Mouse (Mus musculus) heart, postnatal 0 days (tissue): ENCODE results near the gene Dhx29.

Source experiments
- CTCF ChIP-seq: IDR thresholded peaks from 2 replicates; pipeline ENCODE4 v1.5.1; 2016; ENCODE audit warnings: antibody characterized with exemption, control low read depth, low read depth
- EP300 ChIP-seq: IDR thresholded peaks from 2 replicates; pipeline ENCODE4 v1.6.1; 2016; ENCODE audit warnings: antibody characterized with exemption, low read depth

DNA sequence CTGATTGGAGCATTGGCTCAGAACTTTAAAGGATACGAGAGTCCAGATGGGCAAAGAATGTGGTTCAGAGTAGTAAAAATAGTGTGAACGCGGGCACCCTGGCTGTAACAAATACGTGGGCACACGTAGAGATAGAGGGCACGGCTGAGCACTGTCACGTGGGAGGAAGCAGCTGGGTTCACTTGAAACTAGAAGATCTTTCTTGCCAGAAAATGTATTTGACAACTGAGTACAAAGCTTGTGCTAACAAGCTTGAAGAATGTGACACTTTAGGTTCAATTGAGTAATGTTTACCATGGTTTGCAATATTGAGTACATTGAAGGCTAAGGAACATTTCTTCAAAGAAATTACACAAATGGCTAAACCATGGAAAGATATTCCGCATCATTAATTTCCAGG is 10.9 kb downstream of the Dhx29 start:
- TF ChIP-seq CTCF, result no peak
- TF ChIP-seq EP300, result no peak
